Mouse (Mus musculus): ENCODE data around the gene Tmem206. TPM values are rescaled to one million over a fixed set of nuclear protein-coding genes. Genes with fewer than 3 reads are reported as not detected.

Gene Tmem206
- total and polyA plus RNA-seq, 3 experiments, result 4.1 to 7.4 (median 4.2) TPM

DNA sequence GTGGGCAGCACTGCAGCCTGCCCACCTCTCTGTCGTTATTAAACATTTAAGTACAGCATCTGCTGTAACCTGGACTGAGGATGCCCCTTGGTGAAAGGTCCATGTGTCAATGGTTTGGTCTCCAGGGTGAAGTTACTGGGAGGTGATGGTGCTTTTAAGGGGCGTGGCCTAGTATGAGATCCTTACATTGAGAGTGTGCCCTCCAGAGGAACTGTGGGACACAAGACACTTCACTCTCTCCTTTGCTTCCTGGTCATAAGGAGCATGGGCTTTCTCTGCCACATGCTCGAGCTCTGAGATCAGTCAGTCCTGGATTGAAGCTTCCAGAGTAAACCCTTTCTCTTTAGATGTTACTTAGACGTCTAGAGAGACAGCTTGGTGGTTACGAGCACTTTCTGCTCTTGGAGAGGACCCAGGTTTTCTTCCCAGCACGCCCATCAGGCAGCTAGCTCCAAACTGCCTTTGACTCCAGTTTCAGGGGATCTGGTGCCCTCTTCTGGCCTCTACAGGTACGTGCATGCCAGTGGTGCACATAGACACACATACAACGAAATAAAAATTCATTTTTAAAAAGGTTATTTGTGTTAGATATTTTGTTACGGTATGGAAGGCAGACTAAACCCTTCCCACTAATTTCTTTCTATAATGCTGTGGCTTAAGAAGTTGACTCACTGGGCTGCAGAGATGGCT lies 17.8 kb upstream of the Tmem206 start:
- DNase-seq, result no peak

DNA sequence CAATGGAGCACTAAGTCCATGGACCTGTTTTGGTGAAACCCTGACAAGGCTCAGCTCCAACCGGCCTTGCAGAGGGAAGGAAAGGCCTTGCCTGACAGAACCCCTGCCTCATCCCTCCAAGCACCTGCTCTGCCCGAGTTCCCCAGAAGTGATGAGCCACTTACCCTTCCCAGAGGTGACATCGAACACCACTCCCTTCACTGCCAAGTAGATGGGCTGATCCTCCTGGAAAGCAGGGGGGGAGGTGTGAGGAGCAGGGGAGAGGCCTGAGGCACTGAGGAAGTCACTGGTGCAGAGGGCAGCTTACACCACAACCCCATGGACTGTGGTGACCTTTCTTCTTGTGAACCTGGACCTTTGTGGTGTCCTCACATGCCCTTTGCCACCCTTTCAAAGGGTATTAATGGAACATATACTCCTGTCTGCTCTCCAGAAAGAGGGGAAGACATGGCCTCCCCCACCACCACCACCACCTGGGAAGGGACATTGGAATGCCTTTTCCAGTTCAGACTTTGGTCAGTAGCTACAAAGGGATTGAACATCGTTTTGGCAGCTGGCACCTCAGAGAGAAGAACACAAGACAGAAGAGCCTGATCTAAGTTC lies 14.3 kb upstream of the Tmem206 start:
- no peak for DNase-seq

DNA sequence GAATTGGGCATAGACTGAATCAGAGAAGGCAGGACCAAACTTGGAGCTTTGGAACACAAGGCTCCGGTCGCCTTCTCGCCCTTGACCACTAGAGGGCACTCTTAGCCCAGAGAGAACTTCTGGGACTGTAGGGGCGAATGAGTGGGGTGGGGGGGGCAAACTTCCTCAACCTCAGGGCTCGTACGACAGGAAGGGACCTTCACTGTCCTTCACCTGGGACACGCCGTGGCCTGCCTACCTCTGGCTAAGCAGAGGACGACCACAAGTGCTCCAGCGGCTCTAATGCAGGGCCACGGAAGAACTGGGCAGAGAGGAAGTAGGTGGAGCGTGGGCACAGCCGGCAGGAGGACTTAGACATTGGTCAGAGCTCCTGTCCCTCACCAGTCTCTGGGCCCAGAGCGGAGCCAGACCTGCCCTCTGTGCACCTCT lies 13.2 kb upstream of the Tmem206 start:
- DNase-seq, result peak; percentile 90

DNA sequence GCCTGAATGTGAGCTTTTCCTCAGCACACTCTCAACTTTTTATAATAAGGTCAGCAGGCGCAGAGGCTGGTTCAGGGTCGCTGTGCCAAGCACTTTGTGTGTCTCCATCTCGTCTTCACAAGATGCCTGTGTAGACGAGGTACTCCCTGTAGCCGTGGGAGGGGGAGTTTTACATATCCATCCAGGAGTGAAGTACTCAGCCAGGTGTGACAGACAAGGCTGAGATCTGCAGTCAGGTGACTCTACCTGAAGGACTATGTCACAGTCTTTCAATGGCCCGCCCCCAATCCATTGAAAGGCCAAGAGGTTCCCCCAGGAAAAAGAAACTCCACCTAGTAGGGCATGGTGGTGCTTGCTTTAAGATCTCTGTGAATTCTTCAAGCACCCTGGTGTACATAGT lies 12.6 kb upstream of the Tmem206 start:
- no peak for DNase-seq

DNA sequence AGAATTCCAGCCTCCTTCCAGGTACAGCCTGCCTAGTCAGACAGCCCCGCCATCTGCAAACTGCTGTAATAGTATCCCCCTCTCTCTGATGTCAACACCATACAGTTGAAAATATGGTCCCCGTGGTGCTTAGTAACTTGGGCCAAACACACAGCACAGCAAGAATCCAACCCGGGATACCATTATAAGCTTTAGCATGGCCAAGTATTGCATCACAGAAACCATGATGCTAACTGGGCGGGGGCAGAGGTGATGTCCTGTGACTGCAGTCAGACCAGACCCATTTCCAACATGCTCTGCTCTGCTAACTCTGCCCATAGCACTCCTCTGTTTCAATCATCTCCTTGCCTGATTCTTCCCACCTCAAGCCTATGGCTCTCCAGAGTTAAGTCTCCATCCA lies 11.8 kb upstream of the Tmem206 start:
- no peak for DNase-seq

DNA sequence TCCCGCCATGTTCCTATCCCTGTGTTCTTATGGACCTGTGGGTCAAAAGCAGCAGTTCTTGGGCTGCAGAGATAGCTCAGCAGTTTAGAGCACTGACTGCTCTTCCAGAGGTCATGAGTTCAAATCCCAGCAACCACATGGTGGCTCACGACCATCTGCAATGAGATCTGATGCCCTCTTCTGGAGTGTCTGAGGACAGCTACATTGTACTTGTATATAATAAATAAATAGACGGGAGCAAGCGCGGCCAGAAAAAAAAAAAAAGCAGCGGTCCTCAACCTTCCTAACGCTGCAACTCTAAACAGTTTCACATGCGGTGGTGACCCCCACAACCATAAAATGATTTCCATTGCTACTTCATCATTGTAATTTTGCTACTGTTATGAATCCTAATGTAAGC lies 8.9 kb upstream of the Tmem206 start:
- no peak for DNase-seq

DNA sequence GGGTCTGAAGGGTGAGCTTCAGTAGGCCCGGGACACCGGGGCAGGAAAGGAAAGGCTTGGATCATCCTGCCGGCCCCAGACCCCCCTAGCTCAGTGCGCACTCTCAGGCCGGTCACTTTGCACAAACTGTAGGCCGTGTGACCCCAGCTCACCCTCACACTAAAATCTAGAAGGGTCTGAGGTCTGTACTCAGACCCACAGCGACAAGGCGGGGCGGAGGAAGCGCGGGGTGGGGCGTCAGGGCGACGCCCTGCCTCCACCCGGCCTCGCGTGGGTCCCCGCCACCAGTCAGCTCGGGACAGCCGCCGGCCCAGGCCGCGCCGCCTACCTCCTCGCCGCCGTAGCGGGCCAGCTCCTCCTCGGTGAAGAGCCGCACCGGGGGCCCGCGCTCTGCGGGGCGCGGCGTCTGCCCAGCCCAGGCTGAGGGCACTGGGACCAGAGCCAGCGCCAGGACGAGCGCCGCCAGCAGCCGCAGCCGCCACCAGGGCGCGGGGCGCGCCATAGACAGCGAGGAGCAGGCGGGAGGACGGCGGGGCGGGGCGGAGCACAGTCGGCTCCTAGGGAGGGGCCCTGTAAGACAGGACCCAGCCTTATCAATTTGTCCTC lies 8.0 kb upstream of the Tmem206 start, which contains the start of gene Nenf:
Nenf (minus strand) TSS at position 604 of the 606 bp plus-strand sequence.
- DNase-seq, result peak; percentile 92

DNA sequence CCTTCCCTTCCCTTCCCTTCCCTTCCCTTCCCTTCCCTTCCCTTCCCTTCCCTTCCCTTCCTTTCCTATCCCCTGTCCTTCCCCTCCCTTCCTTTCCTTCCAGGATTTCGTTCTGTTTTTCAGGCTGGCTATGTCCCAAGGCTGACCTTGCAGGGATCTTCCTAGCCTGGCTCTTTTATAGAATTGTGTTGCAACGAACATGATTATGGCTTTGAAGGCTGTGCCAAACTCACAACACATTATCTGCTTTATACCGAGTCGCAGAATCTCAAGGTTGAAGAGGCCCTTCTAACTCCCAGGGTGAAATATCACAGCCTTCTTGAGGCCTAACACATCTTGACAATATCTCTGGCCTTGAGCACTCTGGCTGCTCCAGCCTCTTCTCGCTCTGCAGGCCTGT lies 7.0 kb upstream of the Tmem206 start:
- peak; percentile 82 for DNase-seq

DNA sequence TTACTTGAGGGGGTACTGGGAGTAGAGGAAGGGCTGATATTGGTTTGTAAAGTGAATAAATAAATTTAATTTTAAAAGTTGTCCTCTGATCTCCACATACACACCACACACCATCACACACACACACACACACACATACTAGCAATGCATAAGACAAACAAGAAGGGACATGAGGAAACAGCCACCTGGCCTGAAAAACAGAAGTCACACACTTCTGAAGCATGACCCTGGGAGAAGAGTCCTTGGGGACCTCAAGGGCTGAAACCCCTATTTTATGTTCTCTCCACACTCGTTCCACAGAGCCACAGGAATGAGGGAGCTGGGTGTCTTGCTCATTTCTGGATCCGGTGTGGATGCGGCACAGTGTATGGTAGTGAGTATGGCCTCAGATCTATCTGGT lies 2.3 kb upstream of the Tmem206 start:
- no peak for DNase-seq

DNA sequence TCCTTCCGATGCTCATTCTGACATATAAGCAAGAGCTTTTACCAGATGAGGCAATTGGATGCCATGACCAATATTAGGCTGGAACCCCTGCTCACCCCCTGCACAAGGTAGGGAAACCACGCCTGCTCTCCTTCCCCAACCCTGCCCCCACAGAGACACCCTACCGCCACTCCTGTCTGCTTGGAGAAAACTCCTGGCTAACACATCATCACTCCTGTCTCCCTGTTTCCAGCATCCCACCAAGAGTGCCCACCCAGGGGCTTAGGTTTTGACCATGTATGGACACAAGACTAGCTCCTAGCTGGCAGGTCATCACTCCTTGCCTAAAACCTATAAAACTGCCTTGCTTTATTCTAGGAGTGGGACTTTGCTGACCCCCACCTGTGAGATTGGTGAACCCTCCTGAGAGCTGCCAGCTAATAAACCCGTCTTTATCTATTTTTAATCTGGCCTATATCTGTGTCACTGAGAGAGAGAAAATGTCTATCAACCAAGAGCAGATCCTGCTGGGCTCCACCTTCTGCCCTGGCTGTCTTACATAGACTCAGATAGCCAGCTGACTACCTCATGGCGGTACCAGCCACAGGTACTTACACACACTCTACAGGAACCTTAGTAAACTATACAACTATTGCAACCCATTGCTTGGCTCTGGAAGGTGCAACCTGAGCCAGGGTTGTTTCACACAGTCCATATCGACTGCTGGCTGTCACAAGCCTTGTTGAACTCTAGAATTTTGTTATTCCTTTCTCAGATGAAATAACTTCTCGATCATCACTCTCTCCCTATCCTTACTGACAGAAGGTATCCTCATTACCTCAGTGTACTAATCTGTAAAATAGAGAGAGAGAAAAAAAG lies 750 bp upstream of the Tmem206 start:
- no peak for DNase-seq

DNA sequence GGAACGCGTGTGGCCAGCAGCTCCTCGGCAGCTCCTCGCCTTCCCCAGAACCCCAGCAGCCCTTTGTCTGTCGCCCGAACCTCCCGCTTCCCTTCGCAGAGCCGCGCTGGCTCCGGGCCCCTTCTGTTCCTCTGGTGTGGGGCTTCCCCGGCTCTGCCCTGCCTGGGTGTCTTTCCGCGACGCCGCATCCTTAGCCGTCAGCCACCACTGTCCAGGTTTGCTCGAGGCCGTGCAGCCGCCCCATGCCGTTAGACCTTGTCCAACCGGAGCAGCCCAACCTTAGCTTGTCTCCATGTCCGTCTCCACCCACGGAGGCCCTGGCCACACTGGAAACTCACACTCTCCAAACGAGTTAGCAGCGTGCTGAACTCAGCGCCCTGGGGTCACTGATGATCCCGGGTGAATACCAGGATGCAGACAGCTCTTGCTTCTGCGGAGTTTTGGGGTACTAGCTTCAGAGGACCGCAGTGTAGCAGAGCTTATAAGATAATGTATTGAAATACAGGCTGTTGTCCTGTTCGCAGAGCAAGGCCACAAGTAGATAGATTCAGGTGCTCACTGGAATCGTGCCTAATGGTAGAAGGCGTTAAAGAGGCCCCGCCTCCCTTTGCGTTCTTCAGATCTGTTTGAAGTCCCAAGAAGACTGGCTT lies 646 bp downstream of the Tmem206 start:
- peak; percentile 64 for DNase-seq

DNA sequence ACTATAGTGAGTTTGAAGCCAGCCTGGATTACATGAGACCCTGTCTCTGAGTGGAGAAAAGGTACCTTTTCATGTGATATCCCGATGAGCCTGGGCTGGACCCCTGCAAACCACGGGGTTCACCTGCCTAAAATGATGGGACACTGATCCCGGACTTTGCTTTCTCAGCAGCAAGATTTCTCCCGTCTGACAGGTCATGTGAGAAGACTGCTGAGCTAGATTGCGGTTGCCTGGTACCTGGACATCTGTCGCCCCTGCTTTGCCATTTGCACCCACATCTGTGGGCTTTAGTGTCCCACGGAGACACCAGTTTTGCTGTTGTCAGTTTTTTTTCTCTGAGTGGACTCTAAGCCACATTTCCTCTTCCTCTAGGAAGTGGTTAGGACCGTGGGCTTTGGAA lies 1.5 kb downstream of the Tmem206 start:
- DNase-seq, result no peak

DNA sequence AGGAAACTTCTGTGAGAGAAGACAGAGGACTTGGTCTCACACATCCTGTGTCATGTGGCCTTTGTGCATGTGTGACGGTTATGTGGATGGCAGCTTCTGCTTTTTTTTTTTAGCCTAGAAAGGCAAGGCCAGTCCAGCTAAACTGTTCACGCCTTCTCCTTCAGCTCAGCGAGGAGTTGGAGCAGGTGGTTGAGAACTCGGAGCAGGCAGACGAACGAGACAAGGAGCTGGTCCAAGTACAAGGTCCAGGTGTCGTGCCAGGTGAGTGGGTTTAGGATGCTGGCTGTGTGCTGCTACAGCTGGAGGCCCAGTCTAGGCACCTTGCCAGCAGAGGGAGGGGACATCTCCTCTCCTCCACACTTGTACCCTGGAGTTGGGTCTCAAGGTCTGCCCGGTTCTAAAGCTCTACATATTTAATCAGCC lies 2.3 kb downstream of the Tmem206 start:
- DNase-seq, result peak; percentile 47

DNA sequence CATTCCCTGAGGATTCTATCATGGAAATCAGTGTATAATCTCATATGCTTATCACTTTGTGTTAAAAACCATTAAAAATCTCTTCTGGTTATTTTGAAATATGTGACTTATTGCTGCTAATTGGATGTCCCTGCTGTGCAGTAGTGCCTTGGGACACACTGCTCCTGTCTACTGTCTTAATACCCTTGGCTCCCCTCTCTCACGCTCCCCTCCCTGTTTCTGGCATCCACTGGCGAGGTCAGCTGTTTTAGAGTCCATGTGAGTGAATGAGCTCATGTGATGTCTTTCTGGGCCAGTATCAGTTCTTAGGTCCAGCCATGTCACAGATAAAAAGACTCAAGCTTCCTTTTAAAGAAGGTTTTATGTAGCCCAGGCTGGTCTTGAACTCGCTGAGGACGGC lies 4.6 kb downstream of the Tmem206 start:
- DNase-seq, result no peak

DNA sequence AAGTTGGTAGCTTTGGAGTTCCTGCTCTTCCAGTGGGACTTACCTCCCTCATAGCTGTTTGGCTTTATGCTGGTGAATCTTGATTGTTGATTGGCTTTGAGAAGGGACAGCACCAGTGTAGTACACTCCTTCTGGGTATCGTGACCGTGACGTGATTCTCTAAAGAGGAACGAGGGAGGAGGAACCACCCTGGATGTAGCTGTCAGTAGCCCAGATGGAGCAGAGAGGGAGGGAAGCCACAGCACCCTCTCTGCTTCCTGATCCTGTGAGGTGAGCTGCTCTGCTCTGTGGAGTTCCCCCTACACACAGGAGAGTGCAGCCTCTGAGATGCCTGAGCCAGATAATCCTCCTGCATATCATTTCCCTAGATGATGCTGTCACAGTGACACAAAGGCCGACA lies 8.8 kb downstream of the Tmem206 start:
- DNase-seq, result no peak

DNA sequence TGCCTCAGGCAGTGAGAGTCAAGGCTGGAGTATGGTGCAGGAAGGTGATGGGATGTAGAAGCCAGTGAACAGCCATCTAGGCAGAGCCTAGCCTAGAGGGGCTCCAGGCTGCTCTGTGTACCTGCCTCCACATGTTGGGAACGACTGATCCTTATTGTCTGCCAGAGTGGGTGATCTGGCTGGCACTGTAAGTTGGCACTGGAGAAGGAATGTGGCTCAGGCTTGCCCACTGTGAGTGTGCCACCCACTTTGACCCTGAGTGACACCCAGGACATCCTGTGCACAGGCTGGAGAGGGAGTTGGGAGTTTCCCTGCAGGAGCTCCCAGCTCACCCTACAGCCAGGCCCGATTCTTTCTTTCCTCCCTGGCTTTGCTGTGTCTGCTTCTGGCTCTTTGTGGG lies 14.2 kb downstream of the Tmem206 start:
- DNase-seq, result no peak

DNA sequence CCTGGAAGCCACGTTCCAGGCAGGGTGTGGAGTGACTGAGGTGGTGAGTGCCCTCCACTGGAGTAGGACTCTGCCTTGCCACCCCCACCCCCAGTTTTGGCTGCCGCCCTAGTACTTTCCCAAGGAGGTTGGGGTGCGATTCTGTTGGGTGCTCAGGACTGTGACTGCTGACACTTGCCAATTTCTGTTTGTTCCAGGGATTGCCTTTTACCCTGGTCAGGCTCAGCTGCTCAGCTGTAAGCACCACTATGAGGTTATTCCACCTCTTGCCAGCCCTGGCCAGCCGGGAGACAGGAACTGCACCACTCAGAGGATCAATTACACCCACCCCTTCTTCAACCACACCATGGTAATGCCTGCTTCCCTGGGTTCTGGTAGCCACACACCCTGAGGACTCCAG lies 14.8 kb downstream of the Tmem206 start:
- no peak for DNase-seq

DNA sequence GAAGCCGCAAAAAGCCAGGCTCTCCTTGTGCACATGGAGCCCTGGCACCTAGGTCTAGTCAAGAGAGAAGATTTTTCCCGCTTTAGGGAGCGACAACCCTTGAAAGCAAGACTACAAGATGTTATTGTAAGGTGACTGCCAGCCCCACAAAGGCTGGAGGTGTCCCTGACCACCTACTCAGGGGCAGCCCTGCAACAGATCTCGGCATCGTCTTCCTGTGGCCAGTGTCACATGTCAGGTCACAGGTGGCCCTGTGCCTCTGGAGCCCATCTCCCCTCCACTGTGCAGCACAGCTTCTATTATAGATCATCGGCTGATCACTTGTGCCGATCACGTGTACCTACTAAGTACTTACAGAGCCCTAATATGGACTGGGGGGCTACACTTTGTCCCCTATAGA lies 21.9 kb downstream of the Tmem206 start:
- DNase-seq, result no peak

DNA sequence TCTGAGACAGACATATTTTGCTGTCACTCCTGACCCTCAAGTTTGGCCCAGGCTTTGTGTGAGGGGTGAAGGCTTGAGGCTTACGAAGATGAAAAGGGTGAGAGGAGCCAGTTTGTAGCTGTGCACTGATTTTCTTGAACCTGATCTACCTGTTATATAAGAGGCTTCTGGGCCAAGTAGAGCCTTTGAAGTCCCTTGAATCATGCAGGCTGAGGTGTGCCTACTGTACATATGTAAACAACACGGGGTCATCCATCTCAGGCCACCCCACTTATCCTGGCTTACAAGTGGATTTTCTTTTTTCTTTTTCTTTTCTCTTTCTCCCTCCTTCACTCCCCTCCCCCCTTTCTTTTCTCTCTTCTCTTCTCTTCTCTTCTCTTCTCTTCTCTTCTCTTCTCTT lies 22.9 kb downstream of the Tmem206 start:
- no peak for DNase-seq

DNA sequence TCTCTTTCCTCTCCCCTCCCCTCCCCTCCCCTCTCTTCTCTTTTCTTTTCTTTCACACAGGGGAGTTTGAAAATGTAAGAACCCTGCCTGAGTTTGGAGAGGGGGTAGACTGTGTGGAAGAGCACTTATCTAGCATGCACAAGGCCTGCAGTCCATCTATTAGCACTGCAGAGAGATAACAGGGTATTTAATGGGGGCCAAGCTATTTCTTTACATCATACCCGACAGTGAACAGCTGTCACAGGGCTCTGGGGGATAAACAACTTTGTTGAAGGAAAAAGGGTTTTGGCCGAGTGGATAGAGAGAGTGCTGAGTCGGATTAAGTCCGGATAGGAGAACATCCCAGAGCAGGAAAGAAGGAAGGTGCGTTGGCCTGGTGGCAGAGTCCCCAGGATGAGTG lies 23.3 kb downstream of the Tmem206 start:
- no peak for DNase-seq

DNA sequence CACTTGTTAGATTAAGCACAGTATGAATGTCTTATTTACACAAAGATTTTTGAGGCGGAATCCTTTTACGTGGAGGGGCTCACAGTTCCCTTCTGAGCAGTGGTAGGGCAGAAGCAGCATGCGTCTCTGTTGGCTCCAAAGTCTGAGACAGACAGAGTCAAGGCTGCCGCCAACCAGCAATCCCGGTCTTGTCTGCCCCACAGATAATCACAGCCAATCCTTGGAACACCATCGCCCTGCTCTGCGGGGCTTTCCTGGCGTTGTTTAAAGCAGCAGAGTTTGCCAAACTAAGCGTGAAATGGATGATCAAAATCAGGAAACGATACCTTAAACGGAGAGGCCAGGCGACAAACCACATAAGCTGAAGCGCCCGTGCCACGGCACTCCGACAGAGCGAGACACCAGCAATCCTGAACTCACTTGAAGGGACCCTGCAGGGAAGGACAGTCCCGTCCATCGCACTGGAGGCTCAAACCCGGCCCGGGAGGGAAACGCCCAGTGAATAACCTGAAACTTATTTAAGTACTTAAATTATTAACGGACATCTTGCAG lies 23.9 kb downstream of the Tmem206 start:
- no peak for DNase-seq

DNA sequence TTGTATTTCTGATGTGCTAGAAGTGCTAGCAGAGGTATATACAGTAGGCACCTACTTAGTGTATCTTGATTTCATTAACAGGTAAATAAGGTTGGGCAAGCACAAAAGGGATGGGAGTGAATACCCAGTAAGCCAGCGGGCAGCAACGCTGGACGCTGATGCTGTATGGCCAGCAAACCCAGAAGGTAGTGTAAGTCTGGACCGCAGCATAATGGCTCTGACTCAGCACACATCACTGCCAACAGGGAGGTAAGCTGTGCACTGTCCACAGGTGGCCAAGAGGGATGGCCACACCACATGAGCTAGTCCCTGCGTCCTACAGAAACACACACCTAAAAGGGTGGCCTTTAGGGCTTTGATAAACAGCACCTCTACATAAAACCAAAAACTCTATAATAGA lies 24.6 kb downstream of the Tmem206 start:
- DNase-seq, result no peak
